Comparison of ENCODE assay signal across 31 mouse cellular contexts in genomic region chr19:43723501-43723900, GRCm38 (mm10). TPM values are rescaled to one million over a fixed set of nuclear protein-coding genes. Genes with fewer than 3 reads are reported as not detected.
DNase-seq lines count a peak whose midpoint lies in the region; ATAC-seq and TF ChIP-seq lines count a peak whose summit lies in the region.
"Had no signal": no experiment of that assay in that cellular context is flagged by ENCODE, and none has a peak within 500 bp of the region (broad histone marks: within the 10 kb centered on the region; RNA-seq: fewer than 3 reads in every experiment).

No protein-coding gene starts in this region.

- no peak for TF ChIP-seq POLR2A in bone marrow macrophage, adult 2 months (IDR thresholded peaks at IDR 0.05; ENCODE audit: borderline replicate concordance, low read depth, low read length)

- no peaks in the 10 kb centered on the region for H3K27me3 ChIP-seq in stomach, embryonic 16.5 days (ENCODE audit: control insufficient read depth, insufficient read depth, low read length)
- H3K27me3 ChIP-seq in stomach, postnatal 0 days (ENCODE audit: control insufficient read depth, insufficient read depth, low read length): no peaks in the 10 kb centered on the region
- no peaks in the 10 kb centered on the region for H3K27me3 ChIP-seq in forebrain, embryonic 11.5 days (ENCODE audit: control insufficient read depth, insufficient read depth, low read length)
- H3K27me3 ChIP-seq: embryonic facial prominence, embryonic 15.5 days; forebrain, embryonic 13.5 days; kidney, embryonic 15.5 days; limb, embryonic 13.5 days; liver, embryonic 12.5 days; stomach, embryonic 15.5 days had no signal

- H3K4me3 ChIP-seq in stomach, embryonic 16.5 days (replicated peaks; ENCODE audit: low read length): no peak overlapping the region
- no peak overlapping the region for H3K4me3 ChIP-seq in stomach, postnatal 0 days (ENCODE audit: low read depth, low read length)
- H3K4me3 ChIP-seq in bone marrow macrophage, adult 2 months (ENCODE audit: insufficient read depth, low read length): no peak overlapping the region
- H3K4me3 ChIP-seq in forebrain, embryonic 11.5 days (ENCODE audit: low read depth, low read length): no peak overlapping the region
- H3K4me3 ChIP-seq: embryonic facial prominence, embryonic 10.5 days; embryonic facial prominence, embryonic 15.5 days; forebrain, embryonic 13.5 days; heart, embryonic 10.5 days; kidney, embryonic 15.5 days; layer of hippocampus, adult 2 months; limb, embryonic 13.5 days; liver, embryonic 12.5 days; stomach, embryonic 15.5 days had no signal

- no peak overlapping the region for H3K9ac ChIP-seq in stomach, embryonic 16.5 days (ENCODE audit: low read length)
- H3K9ac ChIP-seq in stomach, postnatal 0 days (ENCODE audit: low read length): no peak overlapping the region
- no peak overlapping the region for H3K9ac ChIP-seq in forebrain, embryonic 11.5 days (ENCODE audit: low read length)
- H3K9ac ChIP-seq: embryonic facial prominence, embryonic 15.5 days; forebrain, embryonic 13.5 days; hindbrain, embryonic 14.5 days; kidney, embryonic 15.5 days; limb, embryonic 13.5 days; liver, embryonic 12.5 days; stomach, embryonic 15.5 days had no signal

- peak; percentile 5 for DNase-seq in CD4-positive, CD25-positive, alpha-beta regulatory T cell, adult 2 months (ENCODE audit: low read depth, low spot score)
- DNase-seq in stomach, postnatal 0 days (ENCODE audit: low spot score): no peak
- peak; percentile 42 for DNase-seq in adrenal gland, adult 8-10 months
- DNase-seq in forebrain, embryonic 11.5 days (ENCODE audit: low spot score): no peak
- DNase-seq in kidney, adult 18-20 months: no peak
- DNase-seq: cerebellum, adult 8-10 months; cerebellum, postnatal 25 days; gastrocnemius, postnatal 14 days; kidney, adult 11 months; kidney, postnatal 36 days; lung, adult 18-20 months; lung, postnatal 4 days; midbrain, embryonic 14.5 days; right cerebral cortex, postnatal 14 days had no signal

- no peak overlapping the region for H3K27ac ChIP-seq in stomach, embryonic 16.5 days (ENCODE audit: low read length)
- H3K27ac ChIP-seq in stomach, postnatal 0 days (replicated peaks): no peak overlapping the region
- peak overlapping the region; percentile 2 for H3K27ac ChIP-seq in bone marrow macrophage, adult 2 months (ENCODE audit: insufficient read depth, low read depth, low read length)
- no peak overlapping the region for H3K27ac ChIP-seq in forebrain, embryonic 11.5 days (ENCODE audit: low read depth, low read length)
- H3K27ac ChIP-seq: embryonic facial prominence, embryonic 10.5 days; embryonic facial prominence, embryonic 15.5 days; forebrain, embryonic 13.5 days; heart, embryonic 10.5 days; hindbrain, embryonic 14.5 days; kidney, embryonic 15.5 days; layer of hippocampus, adult 2 months; limb, embryonic 13.5 days; liver, embryonic 12.5 days; stomach, embryonic 15.5 days had no signal

- ATAC-seq in CD4-positive, CD25-positive, alpha-beta regulatory T cell, adult 4 months: no peak
- ATAC-seq in stomach, embryonic 16.5 days (ENCODE audit: insufficient read depth, low FRiP score): 0 out of 2 replicates have a peak, but pooled peaks have one; percentile 3
- no peak for ATAC-seq in stomach, postnatal 0 days (ENCODE audit: low FRiP score, low TSS enrichment)
- no peak for ATAC-seq in forebrain, embryonic 11.5 days (replicated peaks; ENCODE audit: low FRiP score)
- ATAC-seq: forebrain, embryonic 13.5 days; liver, embryonic 12.5 days; lung, postnatal 0 days had no signal

- H3K9me3 ChIP-seq in stomach, embryonic 16.5 days (replicated peaks; ENCODE audit: control insufficient read depth, low read length): no peaks in the 10 kb centered on the region
- H3K9me3 ChIP-seq in stomach, postnatal 0 days (ENCODE audit: control insufficient read depth, low read length): no peaks in the 10 kb centered on the region
- H3K9me3 ChIP-seq in forebrain, embryonic 11.5 days (ENCODE audit: control insufficient read depth, low read length): no peaks in the 10 kb centered on the region
- H3K9me3 ChIP-seq: embryonic facial prominence, embryonic 10.5 days; embryonic facial prominence, embryonic 15.5 days; forebrain, embryonic 13.5 days; heart, embryonic 10.5 days; kidney, embryonic 15.5 days; limb, embryonic 13.5 days; liver, embryonic 12.5 days; stomach, embryonic 15.5 days had no signal

- peaks cover 3% of the 10 kb centered on the region; the same call in 1 of the 2 replicates for H3K36me3 ChIP-seq in stomach, embryonic 16.5 days (ENCODE audit: control insufficient read depth, insufficient read depth, low read length)
- H3K36me3 ChIP-seq in stomach, postnatal 0 days (ENCODE audit: control insufficient read depth, insufficient read depth, low read length): peaks cover 18% of the 10 kb centered on the region
- H3K36me3 ChIP-seq in forebrain, embryonic 11.5 days (ENCODE audit: control insufficient read depth, insufficient read depth, low read length): no peaks in the 10 kb centered on the region

- no peak overlapping the region for H3K4me2 ChIP-seq in stomach, embryonic 16.5 days (ENCODE audit: low read depth, low read length)
- H3K4me2 ChIP-seq in stomach, postnatal 0 days (replicated peaks; ENCODE audit: low read depth): no peak overlapping the region
- H3K4me2 ChIP-seq in forebrain, embryonic 11.5 days (ENCODE audit: low read depth, low read length, severe bottlenecking): no peak overlapping the region
- H3K4me2 ChIP-seq: embryonic facial prominence, embryonic 15.5 days; forebrain, embryonic 13.5 days; hindbrain, embryonic 14.5 days; kidney, embryonic 15.5 days; limb, embryonic 13.5 days; liver, embryonic 12.5 days; stomach, embryonic 15.5 days had no signal

- TF ChIP-seq EP300 in stomach, postnatal 0 days (optimal IDR thresholded peaks at IDR 0.05): no peak

- H3K4me1 ChIP-seq in stomach, embryonic 16.5 days (ENCODE audit: control insufficient read depth, insufficient read depth, low read length): no peaks in the 10 kb centered on the region
- no peaks in the 10 kb centered on the region for H3K4me1 ChIP-seq in stomach, postnatal 0 days (replicated peaks; ENCODE audit: control insufficient read depth, insufficient read depth)
- H3K4me1 ChIP-seq in bone marrow macrophage, adult 2 months (ENCODE audit: control insufficient read depth, insufficient read depth, low read length): peaks cover 21% of the 10 kb centered on the region
- H3K4me1 ChIP-seq in forebrain, embryonic 11.5 days (replicated peaks; ENCODE audit: control insufficient read depth, insufficient read depth, low read length): no peaks in the 10 kb centered on the region
- H3K4me1 ChIP-seq: embryonic facial prominence, embryonic 15.5 days; forebrain, embryonic 13.5 days; kidney, embryonic 15.5 days; limb, embryonic 13.5 days; stomach, embryonic 15.5 days had no signal

- no peak for TF ChIP-seq CTCF in stomach, postnatal 0 days (IDR thresholded peaks at IDR 0.05; ENCODE audit: low read depth)
- no peak for TF ChIP-seq CTCF in bone marrow macrophage, adult 2 months (IDR thresholded peaks at IDR 0.05; ENCODE audit: low read depth, low read length)

- WGBS in stomach, embryonic 16.5 days: 85% methylated on average over 10 of the region's 10 CpGs
- WGBS in stomach, postnatal 0 days: 69% methylated on average over 10 of the region's 10 CpGs
- WGBS in forebrain, embryonic 11.5 days: 89% methylated on average over 10 of the region's 10 CpGs

RNA-seq across cellular contexts. Expression of gene Cutc, which starts 29.3 kb away (rescaled TPM):
- polyA plus RNA-seq in CD4-positive, CD25-positive, alpha-beta regulatory T cell, adult 4 months (2017; shearing (Covaris generic)): 10 to 100 TPM; 12.5 to 16.8 TPM
- polyA plus RNA-seq in stomach, embryonic 16.5 days (2015; fragmentation: Nextera tagmentation; extraction: Ambion mirVana): 16.3 and 18.3 TPM in 2 replicates
- 19.4 and 22.5 TPM in 2 replicates for polyA plus RNA-seq in stomach, postnatal 0 days (2015; fragmentation: Nextera tagmentation; extraction: Ambion mirVana)
- total RNA-seq in adrenal gland, adult 8-10 months (2022): 10 to 100 TPM in 1 of 4 experiments, 1 to 10 TPM in 3; 9.3 to 12.4 (median 9.8) TPM
- 12.3 and 12.4 TPM in 2 replicates for polyA plus RNA-seq in bone marrow macrophage, adult 2 months (2012; ENCODE audit: insufficient read depth, insufficient read length, missing spikeins)
- 12.5 and 13.7 TPM in 2 replicates for polyA plus RNA-seq in forebrain, embryonic 11.5 days (2014; fragmentation: Nextera tagmentation; extraction: Ambion mirVana)

RNA-seq across cellular contexts. Expression of gene Cox15, which starts 29.3 kb away (rescaled TPM):
- polyA plus RNA-seq in CD4-positive, CD25-positive, alpha-beta regulatory T cell, adult 4 months (2017; shearing (Covaris generic)): 10 to 100 TPM in 1 of 2 experiments, 1 to 10 TPM in 1; 7.4 to 14.6 TPM
- polyA plus RNA-seq in stomach, embryonic 16.5 days (2015; fragmentation: Nextera tagmentation; extraction: Ambion mirVana): 10.0 and 10.8 TPM in 2 replicates
- polyA plus RNA-seq in stomach, postnatal 0 days (2015; fragmentation: Nextera tagmentation; extraction: Ambion mirVana): 5.3 and 5.6 TPM in 2 replicates
- 10 to 100 TPM; 36.5 to 56.6 (median 45.9) TPM for total RNA-seq in adrenal gland, adult 8-10 months (2022)
- 18.5 and 20.5 TPM in 2 replicates for polyA plus RNA-seq in bone marrow macrophage, adult 2 months (2012; ENCODE audit: insufficient read depth, insufficient read length, missing spikeins)
- polyA plus RNA-seq in forebrain, embryonic 11.5 days (2014; fragmentation: Nextera tagmentation; extraction: Ambion mirVana): 12.4 and 13.6 TPM in 2 replicates

RNA-seq across cellular contexts. Expression of gene Entpd7, which starts 34.0 kb away (rescaled TPM):
- polyA plus RNA-seq in CD4-positive, CD25-positive, alpha-beta regulatory T cell, adult 4 months (2017; shearing (Covaris generic)): 1 to 10 TPM; 6.7 to 7.1 TPM
- 14.6 and 15.3 TPM in 2 replicates for polyA plus RNA-seq in stomach, embryonic 16.5 days (2015; fragmentation: Nextera tagmentation; extraction: Ambion mirVana)
- 7.4 and 8.1 TPM in 2 replicates for polyA plus RNA-seq in stomach, postnatal 0 days (2015; fragmentation: Nextera tagmentation; extraction: Ambion mirVana)
- 10 to 100 TPM; 18.1 to 27.3 (median 23.6) TPM for total RNA-seq in adrenal gland, adult 8-10 months (2022)
- polyA plus RNA-seq in bone marrow macrophage, adult 2 months (2012; ENCODE audit: insufficient read depth, insufficient read length, missing spikeins): 23.4 and 26.1 TPM in 2 replicates
- polyA plus RNA-seq in forebrain, embryonic 11.5 days (2014; fragmentation: Nextera tagmentation; extraction: Ambion mirVana): 10.7 and 11.8 TPM in 2 replicates

RNA-seq across cellular contexts. Expression of gene Slc25a28, which starts 48.8 kb away (rescaled TPM):
- polyA plus RNA-seq in CD4-positive, CD25-positive, alpha-beta regulatory T cell, adult 4 months (2017; shearing (Covaris generic)): 10 to 100 TPM in 1 of 2 experiments, 1 to 10 TPM in 1; 9.8 to 12.6 TPM
- polyA plus RNA-seq in stomach, embryonic 16.5 days (2015; fragmentation: Nextera tagmentation; extraction: Ambion mirVana): 11.2 and 13.1 TPM in 2 replicates
- 9.6 and 11.4 TPM in 2 replicates for polyA plus RNA-seq in stomach, postnatal 0 days (2015; fragmentation: Nextera tagmentation; extraction: Ambion mirVana)
- 100 to 1,000 TPM in 1 of 4 experiments, 10 to 100 TPM in 3; 78.4 to 112 (median 83.7) TPM for total RNA-seq in adrenal gland, adult 8-10 months (2022)
- polyA plus RNA-seq in bone marrow macrophage, adult 2 months (2012; ENCODE audit: insufficient read depth, insufficient read length, missing spikeins): 34.1 and 40.1 TPM in 2 replicates
- polyA plus RNA-seq in forebrain, embryonic 11.5 days (2014; fragmentation: Nextera tagmentation; extraction: Ambion mirVana): 12.1 and 12.6 TPM in 2 replicates

RNA-seq across cellular contexts. Expression of gene Abcc2, which starts 58.5 kb away (rescaled TPM):
- not detected for polyA plus RNA-seq in CD4-positive, CD25-positive, alpha-beta regulatory T cell, adult 4 months (2017; shearing (Covaris generic))
- polyA plus RNA-seq in stomach, embryonic 16.5 days (2015; fragmentation: Nextera tagmentation; extraction: Ambion mirVana): 1.7 and 2.2 TPM in 2 replicates
- polyA plus RNA-seq in stomach, postnatal 0 days (2015; fragmentation: Nextera tagmentation; extraction: Ambion mirVana): 0.12 and 0.15 TPM in 2 replicates
- total RNA-seq in adrenal gland, adult 8-10 months (2022): 1 to 10 TPM in 1 of 4 experiments, under 1 TPM in 3; 0.03 to 1.1 (median 0.09) TPM
- 0.57 and 0.78 TPM in 2 replicates for polyA plus RNA-seq in bone marrow macrophage, adult 2 months (2012; ENCODE audit: insufficient read depth, insufficient read length, missing spikeins)
- polyA plus RNA-seq in forebrain, embryonic 11.5 days (2014; fragmentation: Nextera tagmentation; extraction: Ambion mirVana): not detected in 2 replicates
- total RNA-seq: gastrocnemius, postnatal 14 days; hematopoietic stem cell, adult 5-6 weeks; layer of hippocampus, adult 2 months; left cerebral cortex, postnatal 36 days; megakaryocyte-erythroid progenitor cell, adult 5-6 weeks had no signal
- polyA plus RNA-seq: embryonic facial prominence, embryonic 10.5 days; forebrain, embryonic 13.5 days; midbrain, embryonic 14.5 days had no signal

Comparison
In these comparisons a context has a peak if more than half of its experiments do, and no peak if none do; other contexts are left out.
1. DNase-seq: peak in CD4-positive, CD25-positive, alpha-beta regulatory T cell, adult 2 months (single experiment) and adrenal gland, adult 8-10 months (single experiment); none in stomach, postnatal 0 days (single experiment), forebrain, embryonic 11.5 days (single experiment) and kidney, adult 18-20 months (single experiment).